Mouse (Mus musculus): ENCODE results near the gene 9330182O14Rik.

DNA sequence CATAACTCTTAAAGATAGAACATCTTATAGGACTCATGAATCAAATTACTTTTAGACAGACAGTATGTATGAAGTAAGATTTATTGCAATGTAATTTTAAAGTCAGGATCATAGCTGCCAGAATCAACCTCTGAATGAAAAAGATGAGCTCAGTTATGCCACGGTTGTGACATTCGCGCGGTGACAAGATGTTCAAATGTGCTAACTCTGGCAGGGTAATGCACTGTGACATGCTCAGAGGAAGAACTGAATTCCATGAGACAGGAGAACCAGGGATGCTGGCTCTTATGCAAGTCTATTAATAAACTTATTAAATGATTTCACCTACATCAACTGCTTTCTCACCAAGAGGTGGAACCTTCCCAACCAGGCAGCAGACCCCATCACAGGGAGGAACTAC, 28.5 kb upstream of the 9330182O14Rik start:
- TF ChIP-seq TAL1 (IDR thresholded peaks at IDR 0.05; ENCODE audit: low read length), result no peak
- no peak for TF ChIP-seq GATA1 (IDR thresholded peaks at IDR 0.05; ENCODE audit: low read length)
